Mouse (Mus musculus) megakaryocyte, adult 5-6 weeks (primary cell): Measurements from ENCODE around the gene Gm9495. TPM values are rescaled to one million over a fixed set of nuclear protein-coding genes. Genes with fewer than 3 reads are reported as not detected.
A peak's percentile ranks its signal among the peaks of the same experiment; 100 is the strongest.
"Not testable (repeated sequence)": the region's sequence is repeated elsewhere in the genome, so short reads cannot be mapped to it uniquely, and the experiment has no call there.

Experiments
- ATAC-seq: 2 replicates; pipeline ENCODE4 v1.8.0; 2016; ENCODE audit warnings: mild to moderate bottlenecking, inconsistent platforms; ENCODE audit not compliant: poor library complexity, severe bottlenecking
- total RNA-seq, 2 experiments: library from RNA; stranded (forward) in 1 of 2; stranded (reverse) in 1 of 2; fragments of 153-499, 151-499 nt in 1 of 2; fragments of 221-1000, 200-1000 nt in 1 of 2; gene quantifications; 2 replicates each; pipeline versions ENCODE4 v1.2.3 to v1.2.4; 2015 to 2017

The Gm9495 gene
- total RNA-seq (2015) (not detected in 2 replicates), total RNA-seq (2017) (not detected in 2 replicates)

- ATAC-seq, result not testable (repeated sequence)
These were observed at the start of gene Gm9495 for GRCm38 (mm10) chr8:69453465-69453864. TSS of gene Gm9495 (minus strand) at chr8:69453565.

- not testable (repeated sequence) for ATAC-seq
These were observed 21.6 kb upstream of the Gm9495 start for GRCm38 (mm10) chr8:69474946-69475345.

GRCm38 (mm10) chr8:69420018-69420417 lies 33.3 kb downstream of the Gm9495 start:
- not testable (repeated sequence) for ATAC-seq

- no peak for ATAC-seq
These were observed 39.0 kb downstream of the Gm9495 start for GRCm38 (mm10) chr8:69414326-69414725.

GRCm38 (mm10) chr8:69404768-69405167 lies 48.6 kb downstream of the Gm9495 start:
- ATAC-seq, result no peak

- no peak for ATAC-seq
These were observed 53.4 kb downstream of the Gm9495 start for GRCm38 (mm10) chr8:69399956-69400443.

- ATAC-seq, result peak; percentile 75
These were observed 54.0 kb downstream of the Gm9495 start for GRCm38 (mm10) chr8:69399181-69399955.

GRCm38 (mm10) chr8:69396196-69396595 lies 57.2 kb downstream of the Gm9495 start:
- no peak for ATAC-seq

GRCm38 (mm10) chr8:69395050-69395789 lies 58.1 kb downstream of the Gm9495 start:
- peak; percentile 95 for ATAC-seq

GRCm38 (mm10) chr8:69384361-69384760 lies 69.0 kb downstream of the Gm9495 start:
- no peak for ATAC-seq

Other genes with a start within 250 kb of the Gm9495 start
- gene Zfp930, start 244.5 kb downstream of the Gm9495 start, total RNA-seq (2015), result 11.8 and 12.1 TPM in 2 replicates
- gene Zfp930, start 244.5 kb downstream of the Gm9495 start, total RNA-seq (2017), result 13.0 TPM in 2 replicates
- 6.1 and 6.2 TPM in 2 replicates for gene D130040H23Rik, start 182.5 kb downstream of the Gm9495 start, total RNA-seq (2015)
- 3.5 and 4.1 TPM in 2 replicates for gene D130040H23Rik, start 182.5 kb downstream of the Gm9495 start, total RNA-seq (2017)
- gene Gm7697, start 69.4 kb upstream of the Gm9495 start, total RNA-seq (2015), result not detected in 2 replicates
- gene Gm7697, start 69.4 kb upstream of the Gm9495 start, total RNA-seq (2017), result not detected in 2 replicates
- 22.9 and 23.7 TPM in 2 replicates for gene Zfp868, start 172.0 kb upstream of the Gm9495 start, total RNA-seq (2015)
- 14.0 TPM in 2 replicates for gene Zfp868, start 172.0 kb upstream of the Gm9495 start, total RNA-seq (2017)
- gene Zfp964, start 200.9 kb upstream of the Gm9495 start, total RNA-seq (2015), result 0.76 and 0.89 TPM in 2 replicates
- gene Zfp964, start 200.9 kb upstream of the Gm9495 start, total RNA-seq (2017), result 0.33 TPM in 1 of 2 replicates, not detected in the other